Mouse (Mus musculus) erythroblast, adult 5-6 weeks (primary cell): ENCODE measurements around the gene Lamc1. TPM values are rescaled to one million over a fixed set of nuclear protein-coding genes. Genes with fewer than 3 reads are reported as not detected.

Source experiments
- ATAC-seq: replicated peaks from 2 replicates; pipeline ENCODE4 v1.8.0; 2016; ENCODE audit warnings: moderate number of reproducible peaks, mild to moderate bottlenecking, moderate TSS enrichment, inconsistent platforms; ENCODE audit not compliant: poor library complexity, low FRiP score, severe bottlenecking
- total RNA-seq, 2 experiments: library from RNA; stranded (forward) in 1 of 2; stranded (reverse) in 1 of 2; fragments of 150-400 nt in 1 of 2; fragments of 200-764, 138-1000 nt in 1 of 2; gene quantifications; 2 replicates each; pipeline versions ENCODE4 v1.2.3 to v1.2.4; 2015 to 2017; ENCODE audit warnings: low replicate concordance in 2 of 2

Lamc1 gene
- total RNA-seq, 2 experiments from 2014 or later = 0.34 TPM; not detected in 1

DNA sequence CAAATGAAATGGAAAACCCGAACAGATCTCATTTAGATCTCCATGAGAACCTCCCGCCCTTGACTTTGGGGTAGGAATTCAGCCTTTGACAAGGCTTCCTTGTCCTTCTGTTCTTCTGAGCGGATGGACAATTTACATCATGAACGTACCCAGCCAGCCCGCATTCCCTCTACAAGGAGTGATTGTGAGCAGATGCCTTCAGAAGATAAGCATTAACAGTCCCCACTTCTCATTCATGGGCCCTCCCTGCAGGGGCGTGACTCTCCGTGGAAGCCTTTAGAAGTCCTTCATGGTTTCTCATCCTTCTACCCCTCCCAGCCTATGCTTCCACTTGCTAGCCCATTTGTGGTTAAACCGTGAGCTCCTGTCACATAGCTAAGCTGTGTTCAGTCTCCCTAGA, 58.9 kb downstream of the Lamc1 start:
- no peak for ATAC-seq

DNA sequence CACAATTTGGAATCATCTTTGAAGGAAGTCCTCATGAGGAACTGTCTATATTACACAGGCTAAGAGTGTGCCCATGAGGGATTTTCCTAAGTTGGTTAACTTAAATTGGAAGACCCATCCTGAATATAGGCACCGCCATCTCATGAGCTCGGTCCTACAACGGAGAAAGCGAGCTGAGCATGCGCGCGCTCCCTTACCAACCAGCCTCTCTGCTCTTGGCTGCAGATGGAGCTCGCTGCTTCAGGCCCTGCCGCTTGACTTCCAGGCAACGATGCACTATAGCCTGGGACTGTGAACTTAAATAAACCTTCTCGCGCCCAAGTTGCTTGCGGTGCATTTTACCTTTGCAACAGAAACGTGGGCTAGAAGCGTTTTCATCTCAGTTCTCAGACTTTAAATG, 61.8 kb downstream of the Lamc1 start:
- ATAC-seq = no peak

DNA sequence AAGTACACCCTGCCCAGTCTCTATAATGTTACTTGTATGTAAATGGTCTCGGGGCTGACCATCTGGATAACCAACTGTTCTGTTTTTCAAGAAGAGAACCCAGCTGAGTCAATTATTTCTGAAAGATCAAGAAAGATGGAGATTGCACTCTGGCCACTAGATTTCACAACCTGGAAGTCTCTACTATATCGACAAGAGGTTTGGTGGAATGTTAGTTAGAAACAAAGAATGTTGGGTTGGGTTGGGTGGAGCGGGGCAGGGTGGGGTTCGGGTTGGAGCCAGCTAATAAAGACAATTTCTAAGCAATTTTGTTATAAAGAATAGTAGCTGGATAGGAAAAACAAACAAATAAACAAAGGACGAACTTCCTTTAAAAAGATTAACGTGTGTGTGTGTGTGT, 62.9 kb downstream of the Lamc1 start:
- no peak for ATAC-seq

DNA sequence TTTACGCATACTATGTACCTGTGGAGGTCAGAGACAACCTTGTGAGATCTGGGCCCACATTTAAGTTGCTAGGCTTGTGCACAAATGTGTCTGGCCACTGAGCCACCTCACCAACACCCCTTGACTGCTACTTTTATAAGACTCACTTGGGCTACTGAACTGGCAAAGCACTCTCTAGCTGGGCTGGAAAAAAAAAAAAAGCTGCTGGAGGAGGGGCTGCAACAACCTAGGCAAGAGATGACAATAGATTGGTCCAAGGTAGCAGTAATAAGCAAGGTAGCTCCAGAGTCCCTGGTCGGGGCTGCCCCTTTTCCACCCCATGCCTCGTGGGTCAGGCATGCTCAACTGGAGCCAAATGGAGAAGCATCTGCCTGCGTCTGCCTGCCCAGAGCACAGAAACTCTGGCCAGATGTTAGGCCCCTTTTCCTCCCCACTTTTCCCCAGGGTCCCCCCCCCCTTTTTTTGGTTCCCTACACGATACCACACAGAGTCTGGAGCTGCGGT, 63.7 kb downstream of the Lamc1 start:
- ATAC-seq = no peak

DNA sequence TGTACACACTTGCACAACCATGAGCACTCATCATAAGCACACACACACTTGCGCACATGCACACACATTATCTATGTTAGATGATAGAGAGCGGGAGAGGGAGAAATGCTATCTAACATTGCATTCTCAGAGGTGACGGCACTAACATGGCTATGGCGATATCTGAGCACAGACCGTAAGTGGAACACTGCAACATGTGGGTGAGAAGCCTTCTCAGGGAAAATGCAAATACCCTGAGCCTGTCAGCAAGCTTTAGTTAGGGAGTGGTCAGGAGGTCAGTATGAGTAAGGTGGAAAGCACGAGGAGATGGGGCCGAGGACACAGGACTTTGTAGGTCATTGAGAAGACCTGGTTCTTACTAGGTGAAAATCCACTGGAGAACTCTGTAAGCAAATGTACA, 64.3 kb downstream of the Lamc1 start:
- ATAC-seq = no peak

DNA sequence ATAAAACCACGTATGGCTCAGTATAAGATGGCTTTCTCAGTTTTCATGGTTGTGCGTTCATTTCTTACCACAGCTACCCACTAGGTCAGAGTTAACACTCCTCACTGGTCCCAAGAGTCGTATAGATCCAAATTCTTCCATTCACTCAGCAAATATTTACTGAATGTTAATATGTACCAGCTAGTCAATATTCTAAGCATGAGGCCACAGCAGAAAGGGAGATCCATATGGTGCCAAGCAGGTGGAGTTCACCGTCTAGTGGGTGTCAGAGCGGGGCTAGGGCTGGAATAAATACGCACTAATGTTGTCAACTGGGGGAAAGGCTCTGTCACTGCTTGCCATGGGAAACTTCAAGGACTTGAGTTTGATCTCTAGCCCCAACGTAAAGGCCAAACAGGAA, 64.9 kb downstream of the Lamc1 start:
- no peak for ATAC-seq

GRCm38 (mm10) chr1:153266891-153267290, 65.7 kb downstream of the Lamc1 start:
- ATAC-seq = no peak

GRCm38 (mm10) chr1:153265579-153265978, 67.0 kb downstream of the Lamc1 start:
- ATAC-seq = no peak

GRCm38 (mm10) chr1:153265066-153265465, 67.5 kb downstream of the Lamc1 start:
- ATAC-seq = no peak

DNA sequence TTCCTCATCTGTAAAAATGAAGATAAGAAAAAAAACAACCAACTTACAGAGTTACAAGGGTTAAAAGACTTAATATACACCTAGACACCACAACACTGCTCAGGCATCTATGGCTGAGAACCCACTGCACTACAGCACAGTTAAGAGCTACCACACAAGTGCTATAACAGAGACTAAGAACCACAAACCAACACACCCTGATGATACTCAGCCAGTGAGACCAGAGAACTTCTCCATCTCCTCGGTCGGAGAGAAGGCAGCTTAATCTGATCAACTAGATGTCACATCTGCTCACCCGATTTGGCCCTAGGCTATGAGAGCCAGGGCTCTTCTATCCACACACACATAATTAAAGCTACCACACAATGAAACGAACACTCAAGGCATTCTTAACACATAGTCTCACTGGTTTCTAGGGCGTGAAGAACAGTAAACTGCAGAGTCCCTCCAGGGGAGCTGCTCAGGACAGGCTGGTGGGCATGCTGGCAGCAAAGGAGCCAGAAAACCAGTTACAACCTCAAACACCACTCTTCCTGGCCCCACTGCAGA, 72.8 kb downstream of the Lamc1 start:
- no peak for ATAC-seq

GRCm38 (mm10) chr1:153252540-153253210, 79.9 kb downstream of the Lamc1 start:
- ATAC-seq = no peak

GRCm38 (mm10) chr1:153251590-153252206, 80.9 kb downstream of the Lamc1 start:
- no peak for ATAC-seq

- no peak for ATAC-seq
Observed at GRCm38 (mm10) chr1:153241346-153241745, 91.2 kb downstream of the Lamc1 start.

- no peak for ATAC-seq
Observed at GRCm38 (mm10) chr1:153235576-153235975, 97.0 kb downstream of the Lamc1 start.

- no peak for ATAC-seq
Observed at GRCm38 (mm10) chr1:153231681-153232080, 100.9 kb downstream of the Lamc1 start.

DNA sequence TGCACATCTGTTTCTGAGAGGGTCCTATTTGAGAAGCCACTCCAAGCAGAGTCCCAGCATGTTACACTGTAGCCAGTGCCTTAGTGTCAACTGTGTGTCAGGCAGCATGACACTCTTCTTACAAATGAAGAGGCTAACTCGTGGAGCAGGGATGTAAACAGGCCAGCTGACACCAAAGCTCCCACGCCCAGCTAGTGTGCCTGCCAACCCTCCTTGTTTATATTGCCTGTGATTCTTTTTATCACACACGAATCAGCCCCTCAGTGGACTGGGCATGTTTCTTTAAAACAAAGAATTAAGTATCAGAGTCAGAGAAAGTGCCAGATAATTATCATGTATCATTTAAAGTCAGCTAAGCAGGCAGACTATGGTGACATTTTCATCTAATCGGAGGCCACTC, 104.7 kb downstream of the Lamc1 start:
- ATAC-seq = no peak

DNA sequence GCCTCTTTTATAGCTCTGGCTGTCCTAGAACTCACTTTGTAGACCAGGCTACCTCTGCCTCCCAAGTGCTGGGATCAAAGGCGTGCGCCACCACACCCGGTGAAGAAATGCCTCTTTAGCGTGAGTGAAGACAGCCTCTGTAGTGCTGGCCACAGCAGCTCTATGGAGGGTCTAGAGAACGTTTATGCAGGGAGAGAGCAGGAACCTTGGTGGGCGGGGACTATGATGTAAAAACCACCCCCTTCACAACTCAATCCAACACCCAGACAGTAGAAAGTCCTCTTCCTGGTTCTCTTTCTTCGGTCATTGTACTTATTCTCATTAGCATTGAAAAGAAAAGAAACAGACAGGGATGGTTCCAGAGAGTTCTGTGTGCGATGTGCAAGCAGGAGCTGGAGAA, 105.5 kb downstream of the Lamc1 start:
- ATAC-seq = no peak

- no peak for ATAC-seq
Observed at GRCm38 (mm10) chr1:153225786-153226725, 106.5 kb downstream of the Lamc1 start.

GRCm38 (mm10) chr1:153224331-153224730, 108.3 kb downstream of the Lamc1 start:
- ATAC-seq = no peak

GRCm38 (mm10) chr1:153219376-153219775, 113.2 kb downstream of the Lamc1 start:
- no peak for ATAC-seq
